19 mouse cellular contexts compared by ENCODE assay signal in the genomic region with DNA sequence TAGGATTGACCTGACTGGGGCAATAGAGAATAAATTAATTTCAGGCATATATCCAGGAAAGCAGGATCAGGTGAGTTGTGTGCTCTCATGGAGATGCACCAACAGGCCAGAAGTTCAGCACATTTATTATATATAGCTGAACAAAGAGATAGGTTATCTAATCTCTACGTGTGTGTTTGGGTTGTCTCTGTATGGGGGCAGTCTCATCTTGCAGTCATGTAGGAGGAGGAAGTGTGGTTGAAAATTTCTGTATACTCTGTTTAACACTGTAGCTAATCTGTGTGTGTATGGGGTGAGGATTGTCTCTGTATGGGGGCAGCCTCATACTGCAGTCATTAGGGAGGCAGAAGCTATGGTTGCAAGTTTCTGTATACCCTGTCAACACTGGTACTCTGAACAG.
"Had no signal": no experiment of that assay in that cellular context is flagged by ENCODE, and none has a peak within 500 bp of the region (broad histone marks: within the 10 kb centered on the region; RNA-seq: fewer than 3 reads in every experiment).

No protein-coding gene starts in this region.

- DNase-seq: kidney, adult 18-20 months; kidney, adult 9 months; kidney, postnatal 25 days; layer of hippocampus, adult 9-11 months; lung, embryonic 14.5 days; thymus, adult 18-20 months; thymus, postnatal 36 days had no signal

- ATAC-seq: inflammation-experienced regulatory T-cells, adult 6 months; intestine, embryonic 16.5 days; lung, postnatal 0 days; midbrain, embryonic 15.5 days had no signal

- H3K4me3 ChIP-seq: layer of hippocampus, adult 2 months; left cerebral cortex, adult 2 months; limb, embryonic 10.5 days; limb, embryonic 13.5 days; megakaryocyte, embryonic 14.5 days; midbrain, embryonic 12.5 days; midbrain, embryonic 15.5 days had no signal

- H3K4me2 ChIP-seq: limb, embryonic 13.5 days; lung, embryonic 14.5 days; midbrain, embryonic 12.5 days; midbrain, embryonic 15.5 days had no signal

- H3K27me3 ChIP-seq: limb, embryonic 13.5 days; midbrain, embryonic 12.5 days; midbrain, embryonic 15.5 days had no signal

- H3K27ac ChIP-seq: kidney, postnatal 0 days; layer of hippocampus, adult 2 months; left cerebral cortex, adult 2 months; limb, embryonic 10.5 days; limb, embryonic 13.5 days; macrophage; midbrain, embryonic 12.5 days; midbrain, embryonic 15.5 days had no signal

- H3K9me3 ChIP-seq: limb, embryonic 10.5 days; limb, embryonic 13.5 days; megakaryocyte, embryonic 14.5 days; midbrain, embryonic 12.5 days; midbrain, embryonic 15.5 days had no signal

- H3K36me3 ChIP-seq: limb, embryonic 10.5 days; limb, embryonic 13.5 days; midbrain, embryonic 12.5 days; midbrain, embryonic 15.5 days had no signal

- H3K9ac ChIP-seq: limb, embryonic 13.5 days; lung, embryonic 14.5 days; midbrain, embryonic 12.5 days; midbrain, embryonic 15.5 days had no signal
